Mouse (Mus musculus) erythroid progenitor cell, adult 5-6 weeks (primary cell): ENCODE results near the gene Card10. TPM values are rescaled to one million over a fixed set of nuclear protein-coding genes. Genes with fewer than 3 reads are reported as not detected.

Experiments
- ATAC-seq: replicated peaks from 2 replicates; pipeline ENCODE4 v1.8.0; 2016; ENCODE audit warnings: moderate number of reproducible peaks, mild to moderate bottlenecking, moderate TSS enrichment, inconsistent platforms; ENCODE audit not compliant: poor library complexity, low FRiP score, severe bottlenecking
- total RNA-seq, 2 experiments: library from RNA; stranded (forward) in 1 of 2; stranded (reverse) in 1 of 2; fragments of 150-400 nt in 1 of 2; fragments of 186-747, 209-891 nt in 1 of 2; gene quantifications; 2 replicates each; pipeline versions ENCODE4 v1.2.3 to v1.2.4; 2015 to 2017; ENCODE audit warnings: low replicate concordance in 2 of 2

The Card10 gene
- total RNA-seq, 2 experiments from 2014 or later: 0.42 TPM; not detected in 1

- ATAC-seq: no peak
These were observed 23.2 kb downstream of the Card10 start for GRCm38 (mm10) chr15:78779690-78780089.

- no peak for ATAC-seq
These were observed 23.6 kb downstream of the Card10 start for GRCm38 (mm10) chr15:78779253-78779652.

- 0 out of 2 replicates have a peak, but pooled peaks have one; percentile 27 for ATAC-seq
These were observed 24.6 kb downstream of the Card10 start for GRCm38 (mm10) chr15:78778077-78778870.

GRCm38 (mm10) chr15:78773290-78773729 is 29.5 kb downstream of the Card10 start, which contains the start of gene Mfng:
TSS of gene Mfng (minus strand) at chr15:78773475.
- ATAC-seq: peak; percentile 61

- no peak for ATAC-seq
These were observed 30.0 kb downstream of the Card10 start for GRCm38 (mm10) chr15:78772856-78773255.

- ATAC-seq: no peak
These were observed 30.5 kb downstream of the Card10 start for GRCm38 (mm10) chr15:78772368-78772763.

GRCm38 (mm10) chr15:78771531-78772367 is 31.1 kb downstream of the Card10 start:
- no peak for ATAC-seq

GRCm38 (mm10) chr15:78770983-78771355 is 31.9 kb downstream of the Card10 start:
- no peak for ATAC-seq

GRCm38 (mm10) chr15:78770234-78770982 is 32.4 kb downstream of the Card10 start:
- ATAC-seq: no peak

GRCm38 (mm10) chr15:78769064-78769463 is 33.8 kb downstream of the Card10 start:
- ATAC-seq: no peak

GRCm38 (mm10) chr15:78763704-78764103 is 39.1 kb downstream of the Card10 start:
- ATAC-seq: no peak

- ATAC-seq: no peak
These were observed 39.6 kb downstream of the Card10 start for GRCm38 (mm10) chr15:78763210-78763609.

- ATAC-seq: no peak
These were observed 41.7 kb downstream of the Card10 start for GRCm38 (mm10) chr15:78761112-78761511.

- ATAC-seq: no peak
These were observed 44.7 kb downstream of the Card10 start for GRCm38 (mm10) chr15:78758132-78758531.

GRCm38 (mm10) chr15:78755966-78756725 is 46.7 kb downstream of the Card10 start:
- no peak for ATAC-seq

- ATAC-seq: no peak
These were observed 47.6 kb downstream of the Card10 start for GRCm38 (mm10) chr15:78755226-78755625.

GRCm38 (mm10) chr15:78754144-78754543 is 48.7 kb downstream of the Card10 start:
- no peak for ATAC-seq

- ATAC-seq: no peak
These were observed 49.9 kb downstream of the Card10 start for GRCm38 (mm10) chr15:78752991-78753390.

GRCm38 (mm10) chr15:78750608-78751350 is 52.1 kb downstream of the Card10 start:
- ATAC-seq: no peak
